Mouse (Mus musculus) retina, adult 2 months (tissue): ENCODE measurements around the gene 4930404N11Rik.
A peak's percentile ranks its signal among the peaks of the same experiment; 100 is the strongest.

Source experiments
- DNase-seq: peaks from one replicate; pipeline ENCODE4 v3.0.0-alpha.2; 2012; ENCODE audit warnings: low read depth, low spot score

Gene 4930404N11Rik

DNA sequence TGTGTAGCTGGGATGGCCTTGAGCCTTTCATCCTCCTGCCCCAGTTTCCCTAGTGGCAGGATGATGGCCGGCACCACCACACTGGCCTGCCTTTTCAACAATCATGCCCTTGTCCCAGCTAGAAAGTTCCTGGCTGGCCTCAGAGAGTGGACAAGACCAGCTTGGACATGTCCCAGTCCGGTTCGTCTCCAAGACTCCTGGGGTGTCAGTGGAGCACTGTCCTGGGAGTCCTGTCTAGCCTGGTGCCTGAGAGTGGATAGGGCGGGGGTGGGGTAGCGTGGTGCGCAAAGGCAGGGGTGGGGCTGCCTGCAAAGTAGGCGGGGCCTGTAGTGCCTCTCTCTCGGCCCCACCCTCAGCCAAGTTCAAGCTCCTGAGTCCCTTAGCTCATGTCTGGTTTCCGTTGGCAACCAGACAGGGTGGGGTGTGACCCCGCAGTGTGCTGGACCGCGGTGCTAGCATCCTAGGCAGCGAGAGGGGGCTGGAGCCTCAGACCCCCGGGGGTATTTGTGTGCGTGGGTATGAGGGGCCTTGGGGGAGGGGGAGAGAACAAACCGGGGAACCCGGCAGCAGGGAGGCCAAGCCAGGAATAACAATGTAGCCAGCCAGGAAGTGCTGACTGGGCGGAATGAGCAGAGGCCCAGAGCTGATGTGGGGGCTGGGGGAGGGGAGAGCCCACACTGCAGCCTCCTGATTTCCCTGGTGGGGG is 36.1 kb upstream of the 4930404N11Rik start:
- DNase-seq: no peak

DNA sequence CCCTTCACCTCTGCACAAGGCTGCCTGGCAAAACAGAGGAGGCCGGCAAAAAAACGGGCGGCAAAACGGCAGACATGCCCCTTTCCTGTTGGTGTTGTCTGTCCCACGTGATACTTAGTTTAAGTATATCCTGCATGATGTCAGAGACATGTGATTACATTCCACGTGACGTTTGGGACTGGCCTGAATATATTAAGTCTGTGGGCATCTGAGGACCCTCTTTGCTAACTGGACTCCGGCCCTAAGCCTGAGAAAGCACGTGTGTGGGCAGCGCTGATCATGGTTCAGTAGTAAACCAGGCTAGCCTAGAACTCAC is 35.5 kb upstream of the 4930404N11Rik start:
- DNase-seq: no peak

DNA sequence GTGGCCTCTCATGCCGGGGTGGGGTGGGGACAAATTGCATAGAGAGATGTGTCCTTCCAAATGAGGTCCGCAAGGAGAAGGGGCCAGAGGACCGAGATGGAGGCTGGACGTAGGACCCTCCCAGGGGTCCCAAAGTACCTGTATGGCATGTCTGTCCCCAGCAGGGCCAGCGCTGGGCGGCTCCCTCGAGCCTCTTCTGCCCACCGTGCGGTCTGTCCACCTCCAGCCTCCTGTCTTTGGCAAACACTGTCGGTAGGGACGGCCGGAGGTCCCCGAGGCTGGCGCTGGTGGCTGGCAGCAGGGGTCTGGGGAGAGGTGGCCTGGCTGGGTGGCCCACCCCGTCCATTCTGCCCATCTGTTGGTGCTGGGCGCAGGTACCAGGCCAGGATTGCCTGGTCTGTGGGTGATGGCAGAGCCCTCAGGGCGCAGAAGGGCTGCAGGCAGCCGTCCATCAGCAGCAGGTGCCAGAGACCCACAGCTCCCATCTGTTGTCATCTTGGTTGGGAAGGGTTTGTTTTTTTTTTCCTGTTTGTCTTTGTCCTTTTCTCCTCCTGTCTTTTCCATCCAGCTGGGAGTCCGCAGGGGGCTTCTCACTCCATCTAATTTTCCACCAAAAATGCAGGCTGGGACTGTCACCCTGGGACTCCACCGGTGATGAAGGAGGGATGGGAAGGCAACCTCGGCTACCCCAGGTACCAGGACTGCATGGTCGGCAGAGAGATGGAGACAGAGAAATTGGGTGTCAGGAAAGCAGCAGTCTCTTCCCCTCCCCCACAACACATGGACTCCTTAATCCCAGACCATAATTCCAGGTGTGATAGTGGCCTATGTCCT is 35.0 kb upstream of the 4930404N11Rik start:
- DNase-seq: no peak

DNA sequence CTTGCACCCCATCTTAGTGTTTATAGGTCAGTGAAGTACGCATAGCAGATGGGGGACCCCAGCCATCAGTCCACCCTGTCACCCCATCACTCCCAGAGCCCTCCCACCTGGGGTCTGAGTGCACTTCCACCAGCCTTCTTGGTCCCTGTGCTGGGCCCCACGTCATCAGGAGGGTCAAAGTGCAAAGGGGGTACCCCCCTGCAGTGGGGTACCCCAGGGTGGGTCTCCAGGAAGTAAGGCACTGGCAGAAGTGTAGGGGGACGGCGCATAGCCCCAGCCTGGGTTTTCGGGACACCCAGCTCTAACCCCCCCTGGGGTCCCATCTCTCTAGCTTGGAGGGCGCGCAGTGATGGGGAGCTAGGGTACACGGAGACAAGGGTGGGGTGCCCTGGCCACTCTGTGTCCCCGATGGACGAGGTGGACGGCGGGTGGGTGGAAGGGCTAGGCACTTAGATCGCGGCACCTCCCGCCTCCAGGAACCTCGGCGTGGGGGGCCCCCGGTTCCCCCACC is 34.2 kb upstream of the 4930404N11Rik start:
- DNase-seq: no peak

DNA sequence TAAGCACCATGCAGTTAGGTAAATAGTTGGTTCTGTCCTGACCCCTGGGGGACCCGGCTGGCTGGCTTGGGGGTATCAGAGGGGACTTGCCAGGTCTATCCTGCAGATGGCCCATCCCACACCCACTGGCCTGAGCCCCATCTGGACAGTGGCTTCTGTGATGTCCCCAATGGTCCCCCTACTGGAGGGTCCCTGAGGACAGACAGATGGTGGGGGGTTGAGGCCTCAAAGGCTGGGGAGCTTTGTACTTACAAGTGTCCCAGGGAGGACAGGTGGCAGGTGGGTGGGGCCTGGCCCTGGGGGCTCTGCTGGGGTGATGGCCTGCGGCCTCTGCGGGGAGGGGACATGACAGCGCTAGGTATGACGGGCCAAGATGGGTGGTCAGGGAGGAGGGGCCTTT is 33.7 kb upstream of the 4930404N11Rik start:
- no peak for DNase-seq

DNA sequence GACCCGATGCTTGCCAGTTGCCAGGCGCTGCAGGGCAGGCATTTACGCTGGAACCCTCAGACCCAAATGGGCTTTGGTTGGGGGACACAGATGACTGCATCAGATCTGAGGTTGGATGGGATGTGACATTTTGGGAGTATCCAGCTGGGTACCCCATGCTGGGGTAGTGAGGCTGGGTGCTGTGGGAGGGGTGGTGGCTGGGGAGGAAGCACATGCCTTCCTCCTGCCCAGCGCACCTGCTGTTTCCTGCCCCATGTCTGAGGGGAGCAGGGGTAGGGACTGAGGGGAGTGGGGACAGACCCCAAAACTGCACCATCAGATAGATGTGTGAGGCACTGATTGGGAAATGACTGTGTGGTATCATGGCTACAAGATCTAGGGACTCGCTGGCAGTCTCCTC is 31.1 kb upstream of the 4930404N11Rik start:
- no peak for DNase-seq

DNA sequence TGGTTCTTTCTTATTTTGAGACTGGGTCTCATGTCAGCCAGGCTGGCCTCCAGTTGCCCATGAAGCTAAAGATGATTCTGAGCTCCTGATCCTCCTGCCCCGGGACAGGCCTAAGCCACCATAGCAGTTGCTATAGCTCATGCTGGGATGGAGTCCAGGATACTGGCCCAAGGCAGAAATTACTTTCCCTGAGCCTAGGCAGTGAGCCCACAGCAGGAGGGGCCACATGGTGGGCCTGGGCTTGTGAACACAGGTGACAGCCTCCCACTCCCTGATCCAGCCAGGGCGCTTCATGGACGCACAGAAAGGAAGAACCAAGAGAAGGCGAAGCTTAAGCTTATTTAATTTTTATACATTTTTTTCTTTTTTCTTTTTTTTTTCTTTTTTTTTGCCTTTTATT is 30.2 kb upstream of the 4930404N11Rik start:
- no peak for DNase-seq

DNA sequence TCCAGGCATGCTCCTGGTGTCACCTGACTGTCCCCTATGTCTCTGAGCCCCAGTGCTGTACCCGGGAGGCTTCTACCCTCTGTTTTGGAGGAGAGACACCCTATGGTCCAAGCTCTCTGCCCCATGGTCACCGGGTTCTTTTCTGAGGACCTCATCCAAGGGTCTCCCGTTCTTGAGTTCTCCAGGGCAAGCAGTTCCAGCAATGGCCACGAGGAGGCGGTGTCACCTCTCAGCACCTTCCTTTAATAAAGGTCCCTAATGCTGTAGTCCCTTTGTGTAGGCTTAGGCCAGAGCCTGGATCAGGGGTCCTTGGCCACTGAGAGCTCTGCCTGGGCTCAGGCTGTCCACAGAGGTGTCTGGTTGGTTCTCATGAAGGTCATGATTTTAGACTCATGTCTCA is 29.5 kb upstream of the 4930404N11Rik start:
- DNase-seq: no peak

DNA sequence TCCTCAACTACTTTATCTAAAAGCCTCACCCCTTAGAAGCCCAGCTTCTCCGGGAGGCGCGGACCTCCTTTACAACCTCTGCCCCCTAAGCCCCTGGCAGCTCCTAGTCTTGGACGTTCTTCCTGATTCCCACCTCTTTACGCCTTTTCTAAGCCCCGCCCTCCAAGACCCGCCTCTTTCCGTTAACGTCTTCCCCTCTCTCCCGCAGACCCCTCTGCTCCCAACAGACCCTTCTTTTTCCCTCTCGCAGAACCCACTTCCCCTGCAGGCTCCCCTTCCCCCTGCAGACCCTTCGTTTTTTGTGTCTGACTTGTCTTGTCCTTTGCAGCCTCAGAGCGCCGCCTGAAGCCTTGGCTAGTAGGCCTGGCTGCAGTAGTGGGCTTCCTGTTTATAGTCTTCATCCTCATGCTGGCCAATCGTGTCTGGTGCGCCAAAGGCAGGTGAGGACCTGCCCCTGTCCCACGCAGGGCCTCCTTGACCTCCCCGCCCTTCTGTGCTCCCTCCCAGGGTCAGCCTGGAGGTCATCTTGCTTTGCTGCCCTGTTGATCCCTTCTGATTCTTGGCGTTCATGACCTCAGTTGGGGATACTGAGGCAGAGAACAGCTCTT is 27.9 kb upstream of the 4930404N11Rik start:
- DNase-seq: no peak

DNA sequence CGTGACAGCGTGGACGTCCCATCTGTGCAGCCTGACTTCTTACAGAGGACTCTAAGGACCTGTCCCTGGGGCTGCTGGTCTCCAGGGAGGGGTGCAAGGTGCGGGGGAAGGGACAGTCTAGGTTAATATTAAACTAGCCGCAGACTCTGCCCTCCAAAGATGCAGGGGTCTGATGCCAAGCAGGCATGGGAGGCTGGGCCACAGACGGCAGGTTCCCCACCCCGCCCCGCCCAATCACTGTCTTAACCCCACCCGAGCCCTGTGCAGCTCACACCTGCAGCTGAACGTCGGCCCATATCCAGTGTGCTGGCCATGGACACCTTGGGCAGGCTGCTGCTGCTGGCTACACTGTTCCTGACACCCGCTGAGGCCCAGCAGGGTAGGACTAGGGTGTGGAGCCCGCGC is 27.2 kb upstream of the 4930404N11Rik start, which contains the start of gene Smim24:
Gene Smim24 (plus strand): TSS at position 271 of the 405 bp plus-strand sequence.
- DNase-seq: no peak

DNA sequence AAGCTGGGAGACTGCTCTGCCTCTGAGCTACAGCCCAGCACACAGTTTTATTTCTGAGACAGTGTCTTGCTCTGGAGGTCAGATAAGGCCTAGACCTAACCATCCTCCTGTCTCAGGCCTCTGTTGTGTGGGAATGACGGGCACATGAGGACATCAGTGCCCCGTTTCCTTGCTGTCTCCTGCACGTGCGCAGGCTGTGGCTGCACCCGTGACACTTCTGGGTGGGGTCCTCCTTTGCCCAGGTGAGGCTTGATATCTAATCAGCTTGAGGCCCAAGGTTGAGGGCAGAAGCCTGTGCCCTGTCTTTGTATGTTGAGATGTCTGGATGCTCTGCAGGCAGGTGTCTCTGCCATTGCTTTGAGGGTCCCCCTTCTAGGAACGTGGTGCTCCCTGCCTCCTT is 26.7 kb upstream of the 4930404N11Rik start:
- DNase-seq: no peak

DNA sequence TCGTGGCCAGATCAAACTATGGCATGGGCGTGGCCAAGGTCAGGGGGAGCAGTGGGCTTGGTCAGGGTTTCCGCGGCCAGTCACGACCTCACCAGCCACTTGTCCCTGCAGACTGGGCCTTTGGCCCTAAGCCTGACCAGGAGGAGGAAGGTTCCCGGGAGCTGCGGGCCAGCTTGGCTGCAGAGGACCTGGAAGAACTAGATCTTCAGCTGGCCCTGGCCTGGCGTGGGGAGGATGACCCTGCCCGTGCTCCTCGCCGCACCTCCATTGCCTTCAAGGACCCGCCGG is 25.0 kb upstream of the 4930404N11Rik start:
- no peak for DNase-seq

DNA sequence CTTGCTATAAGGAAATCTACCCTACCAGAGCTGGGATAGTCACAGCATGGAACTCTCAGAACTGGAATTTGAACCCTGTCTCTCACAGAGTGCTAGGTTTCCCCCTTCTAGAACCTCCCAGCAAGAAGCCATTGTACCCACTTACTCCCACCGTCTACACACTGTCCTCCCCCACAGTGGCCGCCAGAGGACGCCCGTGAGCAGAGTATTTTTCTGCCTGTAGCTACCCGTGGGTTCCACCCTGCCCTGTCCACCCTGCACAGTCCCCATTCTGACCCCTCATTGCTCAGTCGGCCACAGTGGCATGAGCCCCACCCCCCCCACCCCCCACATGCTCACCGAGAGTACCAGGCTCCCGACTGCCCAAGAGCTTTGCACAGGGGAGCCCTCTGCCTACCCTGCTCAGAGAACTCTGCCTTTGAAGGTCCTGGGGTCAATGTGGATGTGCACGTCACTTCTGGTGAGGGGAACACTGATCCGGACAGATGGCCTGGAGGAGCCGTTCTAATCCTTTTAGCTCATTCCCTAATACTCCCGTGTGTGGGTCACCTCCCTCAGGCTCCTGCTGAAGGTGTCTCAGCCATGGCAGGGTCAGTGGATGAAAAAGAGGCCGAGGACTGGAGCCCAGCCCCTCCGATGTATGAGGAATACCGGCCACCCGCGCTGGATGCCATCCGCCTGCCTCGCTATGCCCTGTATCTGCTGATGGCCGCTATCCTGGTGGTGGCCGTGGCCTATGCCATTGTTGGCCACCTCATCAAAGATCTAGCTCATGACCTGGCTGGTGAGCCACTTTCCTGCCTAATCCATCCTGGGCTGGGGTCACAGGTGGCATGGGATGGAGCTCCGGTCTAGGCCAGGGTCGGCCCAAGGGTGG is 24.4 kb upstream of the 4930404N11Rik start:
- DNase-seq: peak; percentile 91

DNA sequence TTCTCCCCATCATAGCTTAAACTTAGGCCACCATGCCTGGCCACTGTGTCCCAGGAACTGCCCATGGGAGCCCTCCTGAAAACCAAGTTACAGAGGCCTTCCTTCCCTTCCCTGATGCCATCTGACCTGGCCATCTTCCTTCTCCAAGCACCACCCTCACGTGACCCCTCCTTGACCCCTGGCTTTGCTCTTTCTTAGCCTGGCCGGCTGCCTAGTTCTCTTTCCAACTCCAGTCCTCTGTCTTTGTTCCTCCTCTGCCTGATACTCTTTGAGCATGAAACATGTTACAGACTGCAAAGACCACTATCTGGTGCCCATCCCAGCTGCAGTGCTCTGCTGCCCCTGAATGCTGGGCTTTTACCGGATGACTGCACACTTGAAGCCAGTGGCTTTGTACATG is 23.8 kb upstream of the 4930404N11Rik start:
- no peak for DNase-seq

DNA sequence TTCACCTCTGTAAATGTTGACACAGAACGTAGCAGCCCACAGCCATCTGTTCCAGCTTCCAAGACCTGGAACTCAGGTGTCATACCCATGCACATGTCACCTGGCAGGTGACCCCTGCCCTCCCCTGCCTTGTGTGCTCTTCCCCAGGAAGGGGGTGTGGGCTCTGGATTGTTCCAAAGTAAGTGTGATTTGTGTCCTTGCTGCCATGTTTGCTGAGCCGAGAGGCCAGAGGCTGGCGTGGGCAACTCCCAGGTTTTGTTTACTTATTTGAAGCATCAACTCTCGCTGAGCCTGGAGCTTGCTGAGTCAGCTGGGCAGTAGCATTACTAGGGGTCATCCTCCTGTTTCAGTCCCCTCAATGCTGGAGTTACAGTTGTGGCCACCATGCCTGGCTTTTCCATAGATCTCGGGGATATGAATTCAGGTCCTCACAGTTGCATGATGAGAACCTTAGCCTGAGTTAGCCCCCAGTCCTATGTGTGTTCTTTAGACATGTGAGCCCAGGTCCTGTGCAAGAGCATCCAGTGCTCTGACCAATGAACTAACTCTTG is 23.0 kb upstream of the 4930404N11Rik start, which contains the start of gene Gm48552:
Gene Gm48552 (plus strand): TSS at position 501 of the 551 bp plus-strand sequence.
- no peak for DNase-seq

DNA sequence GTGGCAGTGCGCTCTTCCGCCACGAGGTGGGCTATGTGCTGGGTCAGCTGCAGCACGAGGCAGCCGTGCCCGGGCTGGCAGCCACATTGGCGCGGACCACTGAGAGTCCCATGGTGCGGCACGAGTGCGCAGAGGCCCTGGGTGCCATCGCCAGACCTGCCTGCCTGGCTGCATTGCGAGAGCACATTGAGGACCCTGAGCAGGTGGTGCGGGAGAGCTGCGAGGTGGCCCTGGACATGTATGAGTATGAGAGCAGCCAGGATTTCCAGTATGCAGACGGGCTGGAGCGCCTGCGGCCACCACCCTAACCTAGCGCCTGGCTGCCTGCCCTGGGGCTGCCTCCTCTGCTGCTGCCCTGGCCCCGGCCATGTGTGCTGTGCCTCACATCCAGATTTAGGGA is 22.1 kb upstream of the 4930404N11Rik start:
- no peak for DNase-seq

DNA sequence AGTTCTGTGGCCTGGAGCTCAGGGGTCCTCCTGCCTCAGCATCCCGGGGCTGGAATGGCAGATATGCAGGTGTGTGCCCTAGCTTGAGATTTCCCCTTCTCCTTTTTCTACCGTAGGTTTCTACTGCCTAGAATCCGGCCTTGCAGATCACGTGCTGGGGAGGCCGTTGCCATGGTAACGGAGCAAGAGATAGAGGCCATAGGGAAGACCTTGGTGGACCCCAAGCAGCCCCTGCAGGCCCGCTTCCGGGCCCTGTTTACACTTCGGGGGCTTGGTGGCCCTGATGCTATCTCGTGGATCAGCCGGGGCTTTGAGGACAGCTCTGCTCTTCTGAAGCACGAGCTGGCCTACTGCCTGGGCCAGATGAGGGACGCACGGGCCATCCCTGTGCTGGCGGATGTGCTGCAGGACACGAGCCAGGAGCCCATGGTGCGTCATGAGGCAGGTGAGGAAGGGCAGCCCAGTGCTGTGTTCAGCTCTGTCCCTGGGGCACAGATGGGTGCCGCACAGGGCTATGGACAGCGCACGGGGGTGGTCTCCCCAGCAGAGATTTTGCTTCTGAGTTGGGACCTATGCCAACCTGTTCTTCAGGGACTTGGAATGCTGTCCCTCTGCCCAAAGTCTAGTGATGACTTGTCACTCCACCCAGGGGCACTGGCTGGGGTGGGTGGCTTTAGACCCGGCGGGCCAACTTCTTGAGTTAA is 20.1 kb upstream of the 4930404N11Rik start:
- DNase-seq: no peak

DNA sequence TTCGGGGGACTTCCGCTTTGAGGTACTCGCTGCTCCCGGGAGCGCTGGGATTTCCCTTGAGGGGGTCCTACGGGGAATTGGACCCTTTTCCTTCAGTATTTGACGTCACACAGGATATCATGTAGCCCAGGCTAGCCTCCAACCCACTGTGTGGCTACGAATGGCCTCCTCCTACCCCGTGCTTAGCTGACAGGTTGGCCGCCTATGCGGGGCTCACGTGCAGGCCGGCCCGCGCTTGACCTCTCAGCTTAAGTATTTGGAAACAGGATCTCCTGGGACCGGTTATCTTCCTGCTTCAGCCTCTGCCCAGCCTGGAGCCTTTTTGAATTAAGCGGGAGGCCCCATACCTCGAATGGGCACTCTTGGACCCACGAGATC is 19.0 kb upstream of the 4930404N11Rik start:
- DNase-seq: no peak

DNA sequence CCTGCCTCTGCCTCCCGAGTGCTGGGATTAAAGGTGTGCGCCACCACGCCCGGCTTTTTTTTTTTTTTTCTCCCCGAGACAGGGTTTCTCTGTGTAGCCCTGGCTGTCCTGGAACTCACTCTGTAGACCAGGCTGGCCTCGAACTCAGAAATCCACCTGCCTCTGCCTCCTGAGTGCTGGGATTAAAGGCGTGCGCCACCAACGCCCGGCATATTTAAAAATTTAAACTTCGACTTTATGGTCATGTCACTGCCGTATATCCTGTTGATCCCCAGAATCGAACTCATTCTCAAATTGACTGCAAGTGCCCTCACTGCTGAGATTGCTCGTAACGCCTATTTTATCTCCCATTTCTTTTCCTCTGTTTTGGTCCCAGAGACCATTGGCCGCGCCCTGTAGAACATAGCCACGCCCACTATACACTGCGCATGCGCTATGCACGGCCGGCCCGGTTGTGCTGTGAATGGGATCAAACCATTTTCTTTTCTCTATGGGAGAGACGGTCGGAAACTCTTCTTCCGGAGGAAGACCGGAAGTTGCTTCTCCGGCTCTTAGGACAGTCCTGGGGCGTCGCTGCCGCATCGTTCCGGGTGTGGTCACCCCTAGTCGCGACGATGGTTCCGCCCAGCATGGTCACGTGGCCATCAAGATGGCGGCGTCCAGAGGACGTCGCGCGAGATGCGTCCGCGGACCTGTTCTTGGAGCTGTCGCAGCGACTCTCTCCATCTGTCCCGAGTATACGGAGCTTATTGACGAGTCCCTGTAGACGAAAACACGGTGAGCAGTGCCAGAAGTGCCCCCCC is 18.4 kb upstream of the 4930404N11Rik start, which contains the start of the genes Dohh and Gm48551:
Gene Dohh (plus strand): TSS at position 627 of the 803 bp plus-strand sequence.
Gene Gm48551 (plus strand): TSS at position 665 of the 803 bp plus-strand sequence.
- peak; percentile 98 for DNase-seq

DNA sequence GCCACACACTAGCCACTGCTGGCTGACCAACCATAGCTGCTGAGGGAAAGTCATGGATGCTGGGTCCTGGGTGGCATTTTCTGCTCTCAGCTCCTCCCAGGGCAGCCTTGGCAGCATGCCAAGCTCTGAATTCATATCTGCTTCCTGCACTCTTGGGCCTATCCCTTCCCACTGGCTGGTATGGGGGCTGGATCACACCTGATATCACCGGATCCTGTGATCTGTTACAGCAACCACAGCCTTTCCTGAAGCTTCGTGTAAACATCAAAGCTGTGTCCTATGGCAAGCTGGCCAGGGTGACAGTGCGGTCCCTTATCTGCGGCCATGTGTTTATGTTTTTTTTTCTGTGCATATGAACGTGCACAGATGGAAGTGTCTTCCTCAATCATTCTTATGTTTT is 16.4 kb upstream of the 4930404N11Rik start:
- no peak for DNase-seq
